Mouse (Mus musculus) myocyte (in vitro differentiated cells): ENCODE data around the gene Gnaq. TPM values are rescaled to one million over a fixed set of nuclear protein-coding genes. Genes with fewer than 3 reads are reported as not detected.

Experiments used
- H3K27me3 ChIP-seq: one replicate; pipeline ENCODE4 v1.6.1; 2011; ENCODE audit not compliant: control insufficient read depth, insufficient read depth, insufficient read length
- H3K36me3 ChIP-seq: one replicate; pipeline ENCODE4 v1.6.1; 2011; ENCODE audit not compliant: control insufficient read depth, insufficient read depth
- H3K4me2 ChIP-seq: one replicate; pipeline ENCODE4 v1.6.1; 2011; ENCODE audit warnings: low read depth, control low read depth
- H3K4me3 ChIP-seq: one replicate; pipeline ENCODE4 v1.5.1; 2011; ENCODE audit warnings: mild to moderate bottlenecking, control low read depth, moderate library complexity
- H3K79me2 ChIP-seq: one replicate; pipeline ENCODE4 v1.6.1; 2011; ENCODE audit not compliant: control insufficient read depth, insufficient read depth
- H3ac ChIP-seq: one replicate; pipeline ENCODE4 v1.6.1; 2011; ENCODE audit not compliant: control insufficient read depth, insufficient read length
- CEBPB ChIP-seq: IDR thresholded peaks from 2 replicates; pipeline ENCODE4 v1.6.1; 2011; ENCODE audit warnings: mild to moderate bottlenecking, moderate library complexity; ENCODE audit not compliant: poor library complexity, insufficient read depth, severe bottlenecking
- E2F4 ChIP-seq: IDR thresholded peaks from one replicate; pipeline ENCODE4 v1.6.1; 2011; ENCODE audit warnings: mild to moderate bottlenecking, control low read depth, moderate library complexity; ENCODE audit not compliant: insufficient read depth
- MAX ChIP-seq: IDR thresholded peaks from one replicate; pipeline ENCODE4 v1.6.1; 2011; ENCODE audit warnings: low read depth, mild to moderate bottlenecking, control low read depth
- MYOD1 ChIP-seq, 3 experiments: IDR thresholded peaks; one replicate each; pipeline ENCODE4 v1.6.1; 2011; ENCODE audit warnings: control low read depth in 2 of 3, low read depth in 2 of 3, mild to moderate bottlenecking in 2 of 3, moderate library complexity in 1 of 3; ENCODE audit not compliant: insufficient read length in 2 of 3, control insufficient read depth in 1 of 3
- MYOG ChIP-seq, 3 experiments: IDR thresholded peaks; one replicate each; pipeline ENCODE4 v1.6.1; 2011; ENCODE audit warnings: control low read depth in 2 of 3, low read depth in 2 of 3, mild to moderate bottlenecking in 2 of 3; ENCODE audit not compliant: insufficient read length in 2 of 3, control insufficient read depth in 1 of 3, insufficient read depth in 1 of 3
- POLR2A ChIP-seq: IDR thresholded peaks from one replicate; pipeline ENCODE4 v1.6.1; 2011; ENCODE audit warnings: low read depth, mild to moderate bottlenecking, control low read depth, moderate library complexity; ENCODE audit not compliant: insufficient read length
- POLR2AphosphoS2 ChIP-seq: IDR thresholded peaks from one replicate; pipeline ENCODE4 v1.6.1; 2011; ENCODE audit warnings: low read depth, control low read depth; ENCODE audit not compliant: insufficient read length
- REST ChIP-seq: IDR thresholded peaks from one replicate; pipeline ENCODE4 v1.6.1; 2011; ENCODE audit warnings: mild to moderate bottlenecking, control low read depth, moderate library complexity; ENCODE audit not compliant: insufficient read depth, insufficient read length
- SRF ChIP-seq: IDR thresholded peaks from one replicate; pipeline ENCODE4 v1.6.1; 2011; ENCODE audit warnings: low read depth; ENCODE audit not compliant: control insufficient read depth, insufficient read length
- TCF12 ChIP-seq: IDR thresholded peaks from one replicate; pipeline ENCODE4 v1.6.1; 2011; ENCODE audit warnings: mild to moderate bottlenecking, control low read depth; ENCODE audit not compliant: poor library complexity, insufficient read depth, severe bottlenecking
- TCF3 ChIP-seq: IDR thresholded peaks from one replicate; pipeline ENCODE4 v1.6.1; 2011; ENCODE audit warnings: low read depth, control low read depth; ENCODE audit not compliant: insufficient read length
- USF1 ChIP-seq: IDR thresholded peaks from one replicate; pipeline ENCODE4 v1.6.1; 2011; ENCODE audit warnings: low read depth, mild to moderate bottlenecking, control low read depth, moderate library complexity
- polyA plus RNA-seq: library from polyadenylated mRNA; unstranded; fragments of >200 nt; fragmentation: generic; extraction: Trizol; gene quantifications from one replicate; pipeline ENCODE4 v1.2.1, GENCODE M21; 2012; ENCODE audit warnings: missing spikeins

The Gnaq gene
- polyA plus RNA-seq, 1 experiment, result 8.3 TPM

DNA sequence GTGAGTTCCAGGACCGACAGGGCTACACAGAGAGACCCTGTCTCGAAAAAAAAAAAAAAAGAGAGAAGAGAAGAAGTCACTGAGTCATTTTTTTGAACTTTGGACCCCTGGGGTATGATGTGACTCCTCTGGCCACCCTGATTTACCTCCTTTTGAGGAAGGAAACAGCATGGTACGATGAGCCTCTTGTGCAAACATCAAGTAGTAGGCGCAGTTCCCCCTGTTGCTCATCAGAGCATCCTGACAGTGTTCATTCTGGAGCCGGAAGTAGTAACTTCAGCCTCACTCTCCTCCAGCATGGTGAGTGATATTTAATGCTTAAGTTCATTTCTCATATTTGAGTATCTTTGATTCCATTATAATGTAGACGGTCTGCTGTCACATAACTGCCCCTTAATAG lies 190.4 kb downstream of the Gnaq start:
- no peak overlapping the region for H3K4me3 ChIP-seq
- TF ChIP-seq MAX, result no peak
- no peak for TF ChIP-seq MYOG (IDR thresholded peaks at IDR 0.05; ENCODE audit: control insufficient read depth in 1 of 3, insufficient read depth in 1 of 3, insufficient read length in 2 of 3, low read depth in 2 of 3)
- TF ChIP-seq SRF, result no peak
- TF ChIP-seq CEBPB, result no peak
- TF ChIP-seq TCF12, result no peak
- TF ChIP-seq REST, result no peak
- TF ChIP-seq POLR2AphosphoS2, result no peak
- TF ChIP-seq POLR2A, result no peak
- no peak for TF ChIP-seq MYOD1 (IDR thresholded peaks at IDR 0.05; ENCODE audit: control insufficient read depth in 1 of 3, insufficient read length in 2 of 3, low read depth in 2 of 3)
- no peak for TF ChIP-seq E2F4
- no peak for TF ChIP-seq USF1
- TF ChIP-seq TCF3, result no peak

GRCm38 (mm10) chr19:16324239-16324638 lies 191.6 kb downstream of the Gnaq start:
- H3K79me2 ChIP-seq, result no peaks in the 10 kb centered on the region
- H3K4me3 ChIP-seq, result no peak overlapping the region
- H3K27me3 ChIP-seq, result no peaks in the 10 kb centered on the region
- no peak for TF ChIP-seq E2F4
- TF ChIP-seq MYOG (IDR thresholded peaks at IDR 0.05; ENCODE audit: control insufficient read depth in 1 of 3, insufficient read depth in 1 of 3, insufficient read length in 2 of 3, low read depth in 2 of 3), result no peak
- TF ChIP-seq USF1, result no peak
- TF ChIP-seq POLR2A, result no peak
- TF ChIP-seq REST, result no peak
- no peak for TF ChIP-seq MAX
- no peak for TF ChIP-seq POLR2AphosphoS2
- no peak for TF ChIP-seq TCF3
- no peak for TF ChIP-seq SRF
- no peak for TF ChIP-seq MYOD1 (IDR thresholded peaks at IDR 0.05; ENCODE audit: control insufficient read depth in 1 of 3, insufficient read length in 2 of 3, low read depth in 2 of 3)
- TF ChIP-seq CEBPB, result no peak
- no peak for TF ChIP-seq TCF12
- no peak overlapping the region for H3ac ChIP-seq
- no peaks in the 10 kb centered on the region for H3K36me3 ChIP-seq
- no peak overlapping the region for H3K4me2 ChIP-seq

More for the DNA sequence above, 190.4 kb downstream of the Gnaq start:
- H3K4me2 ChIP-seq, result no peak overlapping the region
- H3K79me2 ChIP-seq, result no peaks in the 10 kb centered on the region
- no peaks in the 10 kb centered on the region for H3K36me3 ChIP-seq
- no peak overlapping the region for H3ac ChIP-seq
- no peaks in the 10 kb centered on the region for H3K27me3 ChIP-seq

DNA sequence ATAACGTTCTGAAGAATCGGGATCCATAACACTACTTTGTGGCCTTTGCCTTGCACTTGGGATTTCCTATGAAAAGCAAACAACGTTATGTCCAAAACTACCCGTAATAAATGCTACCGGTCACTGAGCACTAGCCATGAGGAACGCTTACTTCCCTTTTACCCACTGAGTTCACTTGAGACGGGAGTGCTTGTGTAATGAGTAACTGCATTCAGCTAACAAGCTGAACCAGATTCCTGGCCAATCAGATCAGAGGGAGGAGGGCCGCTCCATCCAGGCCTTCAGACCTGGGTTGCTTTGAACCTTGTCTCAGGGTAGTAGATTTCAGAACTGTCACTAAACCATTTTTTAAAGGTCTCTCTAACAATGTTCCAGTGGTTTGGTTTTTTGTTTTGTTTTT lies 193.3 kb downstream of the Gnaq start:
- no peak overlapping the region for H3K4me2 ChIP-seq
- H3K79me2 ChIP-seq, result no peaks in the 10 kb centered on the region
- no peaks in the 10 kb centered on the region for H3K27me3 ChIP-seq
- no peaks in the 10 kb centered on the region for H3K36me3 ChIP-seq
- H3ac ChIP-seq, result no peak overlapping the region
- H3K4me3 ChIP-seq, result no peak overlapping the region
- no peak for TF ChIP-seq CEBPB

GRCm38 (mm10) chr19:16327401-16328073 lies 194.9 kb downstream of the Gnaq start:
- Histone ChIP-seq H3ac (no peak overlapping the region), H3K27me3 (no peaks in the 10 kb centered on the region), H3K4me3 (no peak overlapping the region), H3K79me2 (no peaks in the 10 kb centered on the region), H3K4me2 (no peak overlapping the region), H3K36me3 (no peaks in the 10 kb centered on the region)
- TF ChIP-seq TCF12 (no peak), USF1 (no peak), SRF (no peak), TCF3 (no peak), CEBPB (no peak), REST (no peak), E2F4 (no peak), MAX (no peak), POLR2AphosphoS2 (no peak), MYOD1 (IDR thresholded peaks at IDR 0.05; ENCODE audit: control insufficient read depth in 1 of 3, insufficient read length in 2 of 3, low read depth in 2 of 3) (no peak), POLR2A (no peak), MYOG (IDR thresholded peaks at IDR 0.05; ENCODE audit: control insufficient read depth in 1 of 3, insufficient read depth in 1 of 3, insufficient read length in 2 of 3, low read depth in 2 of 3) (no peak)

DNA sequence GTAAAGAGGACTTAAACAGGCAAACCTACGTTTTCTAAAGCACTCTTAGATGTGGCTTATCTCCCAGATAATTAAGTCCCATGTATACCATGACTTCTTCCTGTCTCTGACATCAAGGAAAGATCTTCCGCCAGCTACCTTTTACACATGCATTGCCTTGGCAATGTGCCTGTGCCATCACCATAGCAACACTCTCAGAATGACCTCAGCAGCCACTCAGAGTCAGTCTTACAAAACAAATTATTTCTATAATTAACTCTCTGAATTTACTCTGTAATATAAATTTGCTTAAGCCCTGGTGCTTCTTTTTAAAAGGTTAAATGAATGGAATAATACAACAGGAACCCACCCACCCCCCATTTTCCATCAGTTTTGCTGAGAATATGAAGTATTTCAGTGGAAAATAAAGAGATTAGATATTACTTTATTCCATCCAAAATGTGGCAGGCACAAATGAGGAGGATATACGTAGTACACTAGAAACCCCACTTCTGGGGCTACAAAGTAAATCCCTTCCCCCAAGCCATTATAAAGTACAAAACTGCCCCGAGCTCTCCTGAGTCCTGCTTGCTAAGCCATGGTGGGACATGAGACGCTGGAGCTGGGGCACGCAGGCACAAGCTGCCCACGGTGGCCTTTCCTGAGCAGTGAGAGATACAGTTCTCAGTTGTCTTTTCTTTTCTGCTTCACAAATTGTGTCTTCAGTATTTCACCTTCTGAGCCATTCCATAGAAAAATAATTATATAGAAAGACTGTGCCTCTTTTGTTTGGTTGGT lies 195.6 kb downstream of the Gnaq start:
- Histone ChIP-seq H3K36me3 (peaks cover under 1% of the 10 kb centered on the region), H3K27me3 (no peaks in the 10 kb centered on the region), H3ac (no peak overlapping the region), H3K79me2 (no peaks in the 10 kb centered on the region), H3K4me2 (no peak overlapping the region), H3K4me3 (no peak overlapping the region)
- TF ChIP-seq POLR2A, result no peak
- TF ChIP-seq MYOG (IDR thresholded peaks at IDR 0.05; ENCODE audit: control insufficient read depth in 1 of 3, insufficient read depth in 1 of 3, insufficient read length in 2 of 3, low read depth in 2 of 3), result no peak
- no peak for TF ChIP-seq TCF12
- TF ChIP-seq TCF3, result no peak
- no peak for TF ChIP-seq MAX
- no peak for TF ChIP-seq POLR2AphosphoS2
- no peak for TF ChIP-seq E2F4
- no peak for TF ChIP-seq MYOD1 (IDR thresholded peaks at IDR 0.05; ENCODE audit: control insufficient read depth in 1 of 3, insufficient read length in 2 of 3, low read depth in 2 of 3)
- no peak for TF ChIP-seq SRF
- TF ChIP-seq REST, result no peak
- TF ChIP-seq USF1, result no peak
- TF ChIP-seq CEBPB, result no peak
